Mouse (Mus musculus) adrenal gland, postnatal 0 days (tissue): ENCODE measurements around the gene Ddx25. TPM values are rescaled to one million over a fixed set of nuclear protein-coding genes. Genes with fewer than 3 reads are reported as not detected.

Experiments
- polyA plus RNA-seq: library from polyadenylated mRNA; unstranded; fragments of >200 nt; fragmentation: Nextera tagmentation; extraction: Ambion mirVana; gene quantifications from 2 replicates; pipeline ENCODE4 v1.2.1, GENCODE M21; 2015

Gene Ddx25
- 1.8 and 3.6 TPM in 2 replicates for polyA plus RNA-seq

GRCm38 (mm10) chr9:35558257-35559008, at the start of gene Ddx25, which contains the start of gene Pus3:
Ddx25 (minus strand) TSS chr9:35558528.
Pus3 (plus strand) TSS chr9:35558595.

GRCm38 (mm10) chr9:35569571-35570534, 11.5 kb upstream of the Ddx25 start, which contains the start of the genes Pate2 and Hyls1:
Pate2 (plus strand) TSS chr9:35570284.
Hyls1 (minus strand) TSS chr9:35570398.

GRCm38 (mm10) chr9:35518169-35518568, 40.2 kb downstream of the Ddx25 start, which contains the start of gene Gm1113:
Gm1113 (minus strand) TSS chr9:35518269.

Other genes with a start within 250 kb of the Ddx25 start
- 4.7 and 5.6 TPM in 2 replicates for gene Cdon, start 137.4 kb downstream of the Ddx25 start, polyA plus RNA-seq
- not detected in 2 replicates for gene Gm1113, start 40.3 kb downstream of the Ddx25 start, polyA plus RNA-seq
- gene Pus3, start 67 bp upstream of the Ddx25 start, polyA plus RNA-seq = 10.7 and 11.9 TPM in 2 replicates
- gene Pate2, start 11.8 kb upstream of the Ddx25 start, polyA plus RNA-seq = 0.15 and 0.27 TPM in 2 replicates
- 7.3 and 8.3 TPM in 2 replicates for gene Hyls1, start 11.9 kb upstream of the Ddx25 start, polyA plus RNA-seq
- not detected in 2 replicates for gene Pate4, start 53.4 kb upstream of the Ddx25 start, polyA plus RNA-seq
- gene Pate3, start 89.7 kb upstream of the Ddx25 start, polyA plus RNA-seq = not detected in 2 replicates
- gene Pate1, start 128.9 kb upstream of the Ddx25 start, polyA plus RNA-seq = not detected in 2 replicates
- not detected in 2 replicates for gene Gm17677, start 182.5 kb upstream of the Ddx25 start, polyA plus RNA-seq
- not detected in 2 replicates for gene Gm17727, start 219.6 kb upstream of the Ddx25 start, polyA plus RNA-seq
- gene Gm27235, start 231.6 kb upstream of the Ddx25 start, polyA plus RNA-seq = not detected in 2 replicates
- not detected in 2 replicates for gene D730048I06Rik, start 231.6 kb upstream of the Ddx25 start, polyA plus RNA-seq